Mouse (Mus musculus) heart, adult 2 months (tissue): ENCODE measurements at regions not wholly inside any gene's neighbourhood (a gene's known extent, or its start where the extent isn't known, plus 50 kb on each side); places are given as distances from the start of the nearest gene placed in this dataset.

Experiments used
- CTCF ChIP-seq: fragments of 200-600 bp; IDR thresholded peaks from 2 replicates; pipeline ENCODE4 v1.8.1; 2022; ENCODE audit warnings: antibody characterized with exemption, mild to moderate bottlenecking, moderate library complexity
- POLR2A ChIP-seq: fragments of 200-500 bp; IDR thresholded peaks from 2 replicates; pipeline ENCODE4 v1.6.1; 2011; ENCODE audit warnings: mild to moderate bottlenecking, low read depth, low read length, control low read depth; ENCODE audit not compliant: insufficient read depth

DNA sequence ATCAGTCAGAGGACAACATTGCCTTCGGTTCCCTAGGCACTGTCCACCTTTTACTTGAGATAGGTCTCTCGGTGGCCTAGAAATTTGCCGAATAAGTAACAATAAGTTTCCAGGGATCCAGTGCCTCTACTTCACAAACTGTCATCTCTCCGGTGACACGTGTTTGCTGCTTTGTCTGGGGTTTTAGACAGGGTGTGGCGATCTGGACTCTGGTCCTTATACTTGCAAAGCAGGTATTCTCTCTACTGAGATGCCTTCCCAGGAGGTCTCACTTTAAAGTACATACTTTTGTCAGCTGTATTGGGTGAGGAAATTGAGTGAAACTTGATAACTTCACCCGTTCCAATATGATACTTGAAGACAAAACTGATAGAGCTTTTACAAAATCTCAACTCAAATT, 95.9 kb upstream of the Ctso start:
- TF ChIP-seq CTCF: no peak
- no peak for TF ChIP-seq POLR2A
